Mouse (Mus musculus): ENCODE measurements around the gene Pcsk1n.

GRCm38 (mm10) chrX:7910473-7910872, 9.1 kb upstream of the Pcsk1n start:
- TF ChIP-seq CTCF (IDR thresholded peaks at IDR 0.05; ENCODE audit: insufficient read depth, low read depth, low read length), result no peak
- TF ChIP-seq POLR2A (IDR thresholded peaks at IDR 0.05; ENCODE audit: insufficient read depth, low read depth, low read length), result no peak

Measured in olfactory bulb, adult 2 months (tissue).